Mouse (Mus musculus) heart, postnatal 0 days (tissue): ENCODE results near the gene Kif22.

Experiments
- CTCF ChIP-seq: IDR thresholded peaks from 2 replicates; pipeline ENCODE4 v1.5.1; 2016; ENCODE audit warnings: antibody characterized with exemption, control low read depth, low read depth
- EP300 ChIP-seq: IDR thresholded peaks from 2 replicates; pipeline ENCODE4 v1.6.1; 2016; ENCODE audit warnings: antibody characterized with exemption, low read depth

DNA sequence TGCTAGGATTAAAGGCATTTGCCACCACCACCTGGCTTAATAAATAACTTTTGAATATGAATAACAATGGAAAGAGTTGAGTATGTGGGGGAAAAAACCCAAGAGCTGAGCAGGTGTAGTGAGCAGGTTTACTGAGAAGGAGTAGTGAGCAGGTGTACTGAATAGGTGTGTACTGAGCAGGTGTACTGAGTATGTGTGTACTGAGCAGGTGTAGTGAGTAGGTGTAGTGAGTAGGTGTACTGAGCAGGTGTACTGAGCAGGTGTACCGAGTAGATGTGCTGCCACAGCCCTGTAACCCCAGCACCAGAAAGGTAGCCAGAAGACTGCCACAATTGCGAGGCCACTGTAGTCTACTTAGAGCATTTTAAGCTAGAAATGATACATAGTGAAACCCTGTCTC lies 42.5 kb upstream of the Kif22 start:
- TF ChIP-seq CTCF (no peak), EP300 (no peak)
